Mouse (Mus musculus): ENCODE measurements around the gene Rnaseh2a.

The Rnaseh2a gene

DNA sequence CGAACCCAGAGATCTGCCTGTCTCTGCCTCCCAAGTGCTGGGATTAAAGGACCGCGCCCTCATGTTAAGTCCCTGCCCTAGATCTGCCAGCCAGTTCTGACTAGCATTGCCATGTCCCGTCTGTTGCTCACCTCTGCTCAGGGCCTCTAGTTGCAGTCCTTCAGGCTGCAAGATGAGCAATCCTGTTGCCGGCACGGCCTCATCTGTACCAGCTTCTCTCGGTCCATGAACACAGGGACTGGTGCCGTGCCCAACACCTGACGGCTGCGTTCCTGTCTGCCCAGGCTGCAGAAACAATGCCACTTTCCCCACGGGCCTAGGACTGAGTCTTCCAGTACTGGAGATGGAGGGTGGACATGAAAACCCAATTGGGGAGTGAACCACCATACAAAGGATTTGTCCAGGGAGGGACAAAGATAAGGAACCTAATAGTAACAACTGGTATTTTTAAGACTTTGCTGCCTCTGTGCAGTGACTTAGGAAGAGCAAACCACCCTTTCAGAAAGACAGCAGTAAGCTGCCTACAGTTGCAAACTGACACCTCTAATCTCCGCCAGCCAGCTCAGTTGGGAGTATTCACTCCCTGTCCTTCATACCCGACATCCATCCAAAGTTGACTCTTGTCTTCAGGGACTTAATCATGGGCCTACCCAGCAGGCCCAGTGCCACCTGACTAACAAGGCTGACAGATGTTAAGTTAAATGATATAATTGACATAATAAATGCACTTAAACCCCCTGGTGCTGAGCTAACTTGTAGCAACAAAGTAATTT lies 1.8 kb downstream of the Rnaseh2a start:
- DNase-seq (ENCODE audit: low read depth), result no peak

GRCm38 (mm10) chr8:84966603-84967002 lies 3.0 kb downstream of the Rnaseh2a start:
- no peak for DNase-seq (ENCODE audit: low read depth)

- peak; percentile 96 for DNase-seq (ENCODE audit: low read depth)
Observed at GRCm38 (mm10) chr8:84965731-84966291, 3.8 kb downstream of the Rnaseh2a start.

- DNase-seq (ENCODE audit: low read depth), result no peak
Observed at GRCm38 (mm10) chr8:84963952-84964351, 5.6 kb downstream of the Rnaseh2a start.

DNA sequence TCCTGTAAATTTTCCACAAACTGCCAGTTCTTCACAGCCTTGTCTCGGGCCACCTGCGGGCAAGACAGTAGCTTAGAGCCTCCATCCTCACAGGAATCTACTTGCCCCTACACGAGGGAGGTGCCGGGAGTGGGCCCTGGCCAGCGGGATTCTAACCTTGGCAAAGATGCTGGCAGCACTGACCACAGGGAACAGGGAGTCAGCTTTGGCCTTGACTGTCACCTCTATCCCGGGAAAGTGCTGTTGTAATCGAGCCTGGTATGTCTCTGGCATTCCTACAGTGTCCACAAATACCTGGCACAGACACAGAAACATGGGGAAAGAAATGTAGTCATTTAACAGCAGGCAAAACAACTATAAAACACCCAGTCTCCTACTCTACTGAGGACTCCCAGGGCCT lies 9.8 kb downstream of the Rnaseh2a start:
- DNase-seq (ENCODE audit: low read depth), result no peak

GRCm38 (mm10) chr8:84956768-84957167 lies 12.8 kb downstream of the Rnaseh2a start:
- peak; percentile 81 for DNase-seq (ENCODE audit: low read depth)

DNA sequence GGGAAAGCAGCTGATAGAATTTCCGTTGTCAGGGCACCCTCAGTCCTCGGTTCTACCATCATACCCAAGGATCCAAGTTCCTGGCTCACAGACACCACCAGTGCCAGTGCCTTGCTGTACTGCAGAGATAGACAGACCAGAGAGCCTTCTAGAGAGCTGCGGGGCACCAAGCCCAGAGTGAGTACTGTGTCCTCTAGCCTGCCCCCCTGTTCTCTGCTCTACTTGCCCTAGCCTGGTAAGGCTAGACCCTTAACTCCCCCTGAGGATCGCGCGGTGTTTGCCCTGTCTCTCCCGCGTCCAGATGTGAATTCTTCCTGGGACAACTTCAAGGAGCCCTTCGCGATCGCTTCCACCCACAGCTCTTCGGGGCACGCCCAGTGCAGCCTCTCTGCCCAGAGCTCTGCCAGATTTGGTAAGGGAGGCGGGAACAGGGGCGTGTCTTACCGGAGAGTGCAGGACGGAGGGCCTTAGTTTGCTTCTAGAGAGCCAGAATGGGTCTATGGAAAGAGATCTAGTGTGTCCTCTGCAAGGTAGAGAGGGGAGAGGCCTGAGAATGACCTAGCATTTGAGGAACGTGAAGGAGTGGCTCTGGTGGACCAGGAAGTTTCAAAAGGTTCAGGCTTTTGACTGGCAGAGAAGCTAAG lies 16.8 kb downstream of the Rnaseh2a start:
- DNase-seq (ENCODE audit: low read depth), result no peak

GRCm38 (mm10) chr8:84949753-84950152 lies 19.8 kb downstream of the Rnaseh2a start:
- DNase-seq (ENCODE audit: low read depth), result no peak

DNA sequence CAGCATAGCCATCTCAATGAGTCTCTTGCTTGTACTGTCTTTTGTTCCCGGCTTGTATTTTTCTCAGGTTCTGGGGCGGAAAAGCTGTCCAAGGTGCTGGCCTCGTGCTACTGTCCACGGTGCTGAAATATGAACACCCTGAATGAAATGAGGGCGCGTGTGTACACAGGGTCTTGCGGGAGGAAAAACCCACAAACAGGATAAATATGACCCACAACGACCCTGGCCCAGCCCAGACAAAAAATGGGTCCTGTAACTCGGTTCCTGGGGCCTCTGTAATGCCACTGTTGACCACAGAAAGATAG lies 22.4 kb downstream of the Rnaseh2a start:
- DNase-seq (ENCODE audit: low read depth), result peak; percentile 70

GRCm38 (mm10) chr8:84946528-84947240 lies 22.9 kb downstream of the Rnaseh2a start, which contains the start of gene Rtbdn:
Rtbdn (plus strand) TSS chr8:84946991.
- DNase-seq (ENCODE audit: low read depth), result no peak

GRCm38 (mm10) chr8:84945633-84946527 lies 23.7 kb downstream of the Rnaseh2a start:
- no peak for DNase-seq (ENCODE audit: low read depth)

DNA sequence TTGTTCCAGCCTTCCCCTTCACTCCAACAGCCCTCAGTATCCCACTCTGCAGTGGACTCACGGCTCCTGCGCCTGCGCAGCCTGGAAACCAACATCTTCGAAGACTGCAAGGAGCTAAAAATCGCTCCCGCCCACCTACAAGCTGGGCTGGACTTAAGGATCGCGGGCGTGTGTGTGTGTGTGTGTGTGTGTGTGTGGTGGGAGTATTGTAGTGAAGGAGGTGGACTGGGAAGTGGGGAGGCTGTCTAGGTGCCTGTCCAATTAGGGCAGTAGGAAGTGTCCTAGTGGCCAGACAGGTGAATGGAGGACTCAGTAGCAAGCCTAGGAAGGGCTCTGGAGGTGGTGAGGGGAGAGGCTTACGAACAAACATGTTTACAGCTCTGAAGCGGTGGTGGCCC lies 24.3 kb downstream of the Rnaseh2a start:
- no peak for DNase-seq (ENCODE audit: low read depth)

DNA sequence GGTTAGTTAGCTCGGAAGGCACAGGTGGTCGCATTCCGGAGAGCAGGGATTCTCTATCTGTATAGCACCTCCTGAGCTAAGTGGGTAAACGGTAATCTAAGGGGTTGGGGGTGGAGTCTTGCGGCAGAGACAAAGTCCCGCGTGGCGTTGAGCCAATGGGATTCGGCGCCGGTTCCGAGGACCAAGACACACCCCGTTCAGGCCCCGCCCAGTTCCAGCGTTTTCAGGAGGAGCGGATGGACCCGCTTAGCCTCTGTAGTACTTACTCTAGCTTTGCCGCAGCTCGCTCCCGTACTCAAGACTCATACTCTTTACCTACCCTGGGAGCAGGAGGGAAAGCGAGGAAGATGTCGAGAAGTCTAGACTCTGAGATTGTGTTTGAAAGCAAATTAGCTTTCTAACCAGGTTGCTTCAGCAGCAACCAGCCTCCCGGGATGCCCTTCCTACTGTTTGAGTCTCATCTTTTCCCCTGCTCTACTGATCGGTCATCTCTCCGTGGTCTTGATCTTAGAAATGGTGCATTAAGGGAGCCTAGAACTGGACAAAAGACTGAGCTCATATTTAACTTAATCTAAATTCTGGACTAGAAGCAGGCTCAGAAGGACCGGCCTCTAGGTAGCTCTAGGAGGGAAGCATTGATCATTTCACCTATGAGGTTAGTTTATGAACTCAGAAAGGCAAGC lies 24.9 kb downstream of the Rnaseh2a start:
- peak; percentile 81 for DNase-seq (ENCODE audit: low read depth)

DNA sequence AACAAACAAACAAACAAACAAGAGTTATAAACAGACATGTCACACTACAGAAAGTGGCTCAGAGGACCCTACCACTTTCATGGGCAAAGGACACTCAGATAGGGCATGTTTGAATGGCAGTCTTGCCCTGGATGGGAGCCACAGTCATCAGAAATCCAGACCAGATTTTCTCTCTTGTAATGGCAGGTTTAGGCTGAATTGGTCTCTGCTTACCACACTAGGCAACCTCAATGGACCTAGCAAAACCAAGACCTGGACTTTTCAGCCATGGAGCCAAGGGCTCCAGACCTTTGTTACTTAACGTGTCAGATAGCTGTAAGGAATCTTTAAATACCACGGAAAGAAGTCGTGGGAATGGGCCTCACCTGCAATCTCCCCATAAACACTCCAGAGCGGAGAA lies 25.9 kb downstream of the Rnaseh2a start:
- DNase-seq (ENCODE audit: low read depth), result no peak

- no peak for DNase-seq (ENCODE audit: low read depth)
Observed at GRCm38 (mm10) chr8:84937620-84938485, 31.7 kb downstream of the Rnaseh2a start.

DNA sequence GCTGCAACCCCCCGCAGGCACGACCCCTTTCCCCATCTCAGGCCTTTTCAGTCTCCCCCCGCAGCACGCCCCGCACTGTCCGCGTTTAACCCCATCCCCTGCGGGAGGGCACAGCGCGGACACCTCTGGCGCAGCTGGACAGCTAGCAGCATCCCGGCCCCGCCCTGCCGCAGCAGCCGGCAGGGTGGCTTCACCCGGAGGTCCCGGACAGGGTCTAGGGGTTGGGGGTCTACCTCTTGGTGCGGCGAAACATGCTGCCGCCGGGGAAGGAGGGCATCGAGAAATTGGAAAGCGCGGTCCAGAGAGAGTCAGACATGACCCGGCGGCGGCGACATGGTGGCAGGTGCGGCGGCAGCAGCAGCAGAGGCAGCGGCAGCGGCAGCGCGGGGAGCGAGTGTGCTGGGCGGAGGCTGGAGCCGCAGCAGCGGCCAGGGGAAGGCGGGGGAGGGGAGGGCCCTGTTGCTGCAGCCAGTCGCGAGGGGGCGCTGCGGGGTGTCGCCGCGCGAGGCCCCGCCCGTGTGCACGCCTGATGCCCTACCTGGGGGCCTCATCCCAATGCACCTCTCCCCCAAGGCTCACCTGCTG lies 32.5 kb downstream of the Rnaseh2a start, which contains the start of gene Mast1:
Gene Mast1 (minus strand): TSS at position 398 of the 585 bp plus-strand sequence.
- no peak for DNase-seq (ENCODE audit: low read depth)

DNA sequence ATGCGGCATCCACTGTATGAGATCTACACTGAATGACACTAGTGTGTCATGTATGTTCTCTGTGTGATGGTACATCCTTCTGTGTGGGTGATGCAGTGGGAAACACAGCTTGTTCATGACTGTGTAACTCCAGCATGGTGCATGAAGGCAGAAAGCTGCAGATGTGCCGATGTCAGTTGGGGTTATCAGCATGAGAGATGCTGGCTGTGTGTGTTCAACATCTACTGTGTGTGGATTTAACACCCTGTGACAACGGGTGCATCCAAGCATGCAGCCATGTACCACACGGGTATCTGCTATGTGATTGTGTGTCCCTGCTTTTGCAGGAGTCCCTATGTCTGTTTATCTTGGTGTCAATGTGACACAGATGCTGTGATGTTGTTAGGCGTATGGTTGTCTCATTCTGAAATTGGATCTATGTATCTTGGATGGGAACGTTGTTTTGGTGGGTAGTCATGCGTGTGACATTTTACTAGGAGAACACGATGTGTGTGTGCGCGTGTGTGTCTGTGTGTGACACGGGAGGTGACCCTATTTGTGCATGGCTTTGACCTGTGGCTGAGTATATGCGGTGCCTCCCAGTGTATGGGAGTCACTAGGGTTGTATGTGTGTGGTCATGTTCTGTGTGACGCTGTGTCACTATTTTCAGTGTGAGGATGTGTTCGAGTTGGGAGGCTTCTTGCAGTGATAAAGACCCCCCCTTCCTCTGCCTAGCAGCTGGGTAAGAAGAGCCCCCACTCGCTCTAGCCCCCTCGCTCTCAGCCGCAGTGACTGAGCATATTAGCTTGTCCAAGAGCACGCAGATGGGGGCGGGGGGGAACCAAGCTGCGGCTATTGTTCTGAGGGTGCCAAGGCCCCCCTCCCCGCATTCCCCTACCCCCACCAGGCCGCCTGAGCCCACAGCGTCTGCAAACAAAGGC lies 33.3 kb downstream of the Rnaseh2a start:
- no peak for DNase-seq (ENCODE audit: low read depth)

DNA sequence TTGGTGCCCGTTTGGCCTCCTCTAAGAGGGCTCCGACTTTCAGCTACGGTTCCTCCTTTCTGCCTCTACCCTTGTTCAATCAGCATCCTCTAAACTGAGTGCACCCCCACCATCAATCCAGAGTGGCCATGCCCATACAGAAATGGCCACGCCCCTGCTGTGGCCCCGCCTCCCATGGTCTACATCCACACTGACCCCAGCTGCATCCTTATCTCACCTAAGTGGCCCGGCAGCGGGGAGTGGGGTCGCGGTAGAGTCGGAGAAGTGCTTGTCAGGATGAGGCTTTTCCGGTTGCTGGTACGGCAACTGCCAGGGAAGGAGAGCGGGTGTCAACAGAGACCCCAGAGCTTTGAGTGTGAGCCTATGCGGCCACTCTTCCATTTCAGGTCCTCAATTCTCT lies 34.1 kb downstream of the Rnaseh2a start:
- DNase-seq (ENCODE audit: low read depth), result no peak

- DNase-seq (ENCODE audit: low read depth), result no peak
Observed at GRCm38 (mm10) chr8:84934860-84935259, 34.7 kb downstream of the Rnaseh2a start.

Data from c-Kit-positive CD71-positive TER-119-negative erythroid progenitor cells, embryonic 14.5 days (primary cell).